Mouse (Mus musculus) heart, embryonic 11.5 days (tissue): Measurements from ENCODE around the gene Asap3. TPM values are rescaled to one million over a fixed set of nuclear protein-coding genes. Genes with fewer than 3 reads are reported as not detected.

ENCODE experiments used
- ATAC-seq: fragments of 200-750 bp; cut with Nextera tagmentation; replicated peaks from 2 replicates; pipeline ENCODE4 v1.8.0; 2017; ENCODE audit warnings: moderate library complexity; ENCODE audit not compliant: insufficient number of reproducible peaks, low FRiP score, low TSS enrichment
- H3K27ac ChIP-seq: fragments of 300-500 bp; sonication (generic); 2 replicates; pipeline ENCODE4 v1.5.1; 2014; ENCODE audit warnings: mild to moderate bottlenecking, low read depth, low read length
- H3K27me3 ChIP-seq: fragments of 300-500 bp; sonication (generic); 2 replicates; pipeline ENCODE4 v1.6.1; 2014; ENCODE audit warnings: mild to moderate bottlenecking, low read length, mixed read lengths; ENCODE audit not compliant: control insufficient read depth, insufficient read depth
- H3K36me3 ChIP-seq: fragments of 300-500 bp; sonication (generic); 2 replicates; pipeline ENCODE4 v1.6.1; 2014; ENCODE audit warnings: mild to moderate bottlenecking, low read length, moderate library complexity, mixed read lengths; ENCODE audit not compliant: control insufficient read depth, insufficient read depth
- H3K4me1 ChIP-seq: fragments of 300-500 bp; sonication (generic); 2 replicates; pipeline ENCODE4 v1.6.1; 2014; ENCODE audit warnings: low read length; ENCODE audit not compliant: control insufficient read depth, insufficient read depth
- H3K4me2 ChIP-seq: fragments of 300-500 bp; sonication (generic); 2 replicates; pipeline ENCODE4 v1.6.1; 2014; ENCODE audit warnings: mild to moderate bottlenecking, moderate library complexity
- H3K4me3 ChIP-seq: fragments of 300-500 bp; sonication (generic); 2 replicates; pipeline ENCODE4 v1.5.1; 2014; ENCODE audit warnings: low read depth, low read length
- H3K9ac ChIP-seq: fragments of 300-500 bp; sonication (generic); 2 replicates; pipeline ENCODE4 v1.6.1; 2014; ENCODE audit warnings: mild to moderate bottlenecking, low read depth, low read length, moderate library complexity
- H3K9me3 ChIP-seq: fragments of 300-500 bp; sonication (generic); replicated peaks from 2 replicates; pipeline ENCODE4 v1.6.1; 2016; ENCODE audit warnings: low read length; ENCODE audit not compliant: control insufficient read depth
- WGBS: fragments of 180-500 bp; shearing (Covaris S2); extraction: QIAGEN DNeasy Blood & Tissue Kit; methylation state at CpG from one replicate; pipeline ENCODE4 v1.1.7; 2014; ENCODE audit not compliant: insufficient replicate concordance; 5-methylcytosine and 5-hydroxymethylcytosine counted together
- polyA plus RNA-seq: library from polyadenylated mRNA; unstranded; fragments of >200 nt; fragmentation: Nextera tagmentation; extraction: Ambion mirVana; gene quantifications from 2 replicates; pipeline ENCODE4 v1.2.1, GENCODE M21; 2014

Asap3 gene
- polyA plus RNA-seq, 1 experiment from 2014 or later: 2.1 TPM

DNA sequence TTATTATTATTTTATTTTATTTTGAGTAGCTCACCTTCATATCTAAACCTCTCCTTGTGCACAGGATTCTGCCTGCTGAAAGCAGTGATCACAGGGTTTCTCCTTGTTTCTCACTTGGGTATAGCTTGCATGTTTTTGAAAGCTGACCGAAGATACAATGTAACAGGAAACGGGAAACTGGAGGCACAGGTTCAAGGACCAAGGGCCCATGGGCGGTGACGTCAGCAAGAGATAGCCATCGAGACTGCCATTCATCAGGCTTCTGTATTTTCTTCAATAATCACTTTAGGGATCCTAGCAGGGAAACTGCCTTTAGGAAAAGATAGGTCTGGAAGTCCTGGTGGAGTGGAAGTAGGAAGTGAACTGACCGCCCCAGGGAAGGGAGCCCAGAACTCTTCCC lies 85.5 kb downstream of the Asap3 start:
- no peak for ATAC-seq
- Histone ChIP-seq H3K9ac (no peak overlapping the region), H3K27me3 (peaks cover 4% of the 10 kb centered on the region), H3K4me1 (peaks cover 4% of the 10 kb centered on the region), H3K27ac (no peak overlapping the region), H3K36me3 (peaks cover 47% of the 10 kb centered on the region), H3K9me3 (peaks cover 2% of the 10 kb centered on the region; the same call in 1 of the 2 replicates), H3K4me3 (no peak overlapping the region), H3K4me2 (no peak overlapping the region)
- WGBS: 81% methylated on average over 6 of the region's 6 CpGs

Other genes with a start within 250 kb of the Asap3 start
- 30.2 and 31.8 TPM in 2 replicates for gene Gale, start 242.6 kb upstream of the Asap3 start, polyA plus RNA-seq
- gene Lypla2, start 233.7 kb upstream of the Asap3 start, polyA plus RNA-seq: 68.6 and 71.5 TPM in 2 replicates
- gene Pithd1, start 219.1 kb upstream of the Asap3 start, polyA plus RNA-seq: 46.0 and 51.9 TPM in 2 replicates
- gene Eloa, start 184.6 kb upstream of the Asap3 start, polyA plus RNA-seq: 34.8 and 39.8 TPM in 2 replicates
- gene Rpl11, start 152.9 kb upstream of the Asap3 start, polyA plus RNA-seq: 287 and 345 TPM in 2 replicates
- gene Id3, start 62.9 kb upstream of the Asap3 start, polyA plus RNA-seq: 411 and 415 TPM in 2 replicates
- 4.8 and 5.8 TPM in 2 replicates for gene E2f2, start 34.0 kb upstream of the Asap3 start, polyA plus RNA-seq
- 56.4 and 56.7 TPM in 2 replicates for gene Tcea3, start 41.4 kb downstream of the Asap3 start, polyA plus RNA-seq
- gene Zfp46, start 78.3 kb downstream of the Asap3 start, polyA plus RNA-seq: 18.4 and 20.6 TPM in 2 replicates
- gene Hnrnpr, start 104.6 kb downstream of the Asap3 start, polyA plus RNA-seq: 85.8 and 87.1 TPM in 2 replicates
- gene Htr1d, start 217.2 kb downstream of the Asap3 start, polyA plus RNA-seq: 0.39 TPM in 1 of 2 replicates, not detected in the other